Mouse (Mus musculus) embryonic facial prominence, embryonic 10.5 days (tissue): ENCODE measurements around the gene Jup. TPM values are rescaled to one million over a fixed set of nuclear protein-coding genes. Genes with fewer than 3 reads are reported as not detected.
"Not testable (repeated sequence)": the region's sequence is repeated elsewhere in the genome, so short reads cannot be mapped to it uniquely, and the experiment has no call there.

Experiments used
- DNase-seq: peaks from one replicate; pipeline ENCODE4 v3.0.0-alpha.2; 2017; ENCODE audit warnings: low spot score
- H3K27ac ChIP-seq: fragments of 300-500 bp; sonication (generic); replicated peaks from 2 replicates; pipeline ENCODE4 v1.5.1; 2016; ENCODE audit warnings: mild to moderate bottlenecking
- H3K27me3 ChIP-seq: fragments of 300-500 bp; sonication (generic); replicated peaks from 2 replicates; pipeline ENCODE4 v1.6.1; 2016; ENCODE audit warnings: low read depth, mild to moderate bottlenecking; ENCODE audit not compliant: poor library complexity, severe bottlenecking
- H3K36me3 ChIP-seq: fragments of 300-500 bp; sonication (generic); replicated peaks from 2 replicates; pipeline ENCODE4 v1.6.1; 2016; ENCODE audit warnings: mild to moderate bottlenecking, moderate library complexity
- H3K4me1 ChIP-seq: fragments of 300-500 bp; sonication (generic); 2 replicates; pipeline ENCODE4 v1.6.1; 2016
- H3K4me3 ChIP-seq: fragments of 300-500 bp; sonication (generic); 2 replicates; pipeline ENCODE4 v1.5.1; 2016; ENCODE audit warnings: mild to moderate bottlenecking, moderate library complexity
- H3K9me3 ChIP-seq: fragments of 300-500 bp; sonication (generic); 2 replicates; pipeline ENCODE4 v1.6.1; 2016; ENCODE audit warnings: mild to moderate bottlenecking
- WGBS: fragments of 180-500 bp; shearing (Covaris S2); methylation state at CpG from one replicate; pipeline ENCODE4 v1.1.7; 2016; 5-methylcytosine and 5-hydroxymethylcytosine counted together
- polyA plus RNA-seq: library from polyadenylated mRNA; unstranded; fragments of >200 nt; fragmentation: Nextera tagmentation; extraction: Ambion mirVana; gene quantifications from 2 replicates; pipeline ENCODE4 v1.2.1, GENCODE M21; 2016

Gene Jup
- polyA plus RNA-seq, 1 experiment from 2014 or later: 52.6 TPM

- no peak for DNase-seq
- peaks cover 29% of the 10 kb centered on the region for H3K4me1 ChIP-seq
- no peaks in the 10 kb centered on the region for H3K9me3 ChIP-seq
- H3K36me3 ChIP-seq: peaks cover 11% of the 10 kb centered on the region
- no peak overlapping the region for H3K27ac ChIP-seq
- H3K4me3 ChIP-seq: no peak overlapping the region
- H3K27me3 ChIP-seq: peaks cover 83% of the 10 kb centered on the region
- 57% methylated on average over 5 of the region's 5 CpGs for WGBS
These were observed 40.2 kb downstream of the Jup start for GRCm38 (mm10) chr11:100357408-100357807.

DNA sequence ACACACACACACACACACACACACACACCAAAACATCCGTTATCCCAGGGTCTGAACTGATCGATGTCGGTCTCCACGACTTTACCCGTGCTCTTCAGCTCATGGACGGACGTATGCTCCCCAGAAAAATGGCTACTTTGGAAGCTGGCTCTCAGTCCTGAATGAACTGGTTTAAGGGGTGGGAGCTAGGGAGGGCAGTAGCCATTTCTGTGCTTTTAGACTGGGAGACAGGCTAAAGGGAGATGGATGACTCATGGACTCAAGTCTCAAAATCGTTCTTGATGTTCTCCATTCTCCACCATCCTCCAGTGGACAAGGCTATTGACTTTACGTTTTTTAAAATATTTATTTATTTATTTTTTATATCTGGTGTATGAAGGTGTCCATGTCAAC, 40.7 kb downstream of the Jup start:
- Histone ChIP-seq H3K4me3 (peak overlapping the region; percentile 77), H3K9me3 (no peaks in the 10 kb centered on the region), H3K27me3 (peaks cover 86% of the 10 kb centered on the region), H3K4me1 (peaks cover 35% of the 10 kb centered on the region), H3K36me3 (peaks cover 13% of the 10 kb centered on the region), H3K27ac (no peak overlapping the region; the same call in 1 of the 2 replicates)
- no peak for DNase-seq
- WGBS: 23% methylated on average over 9 of the region's 9 CpGs

- H3K9me3 ChIP-seq: no peaks in the 10 kb centered on the region
- peak within 1 kb of the TSS; percentile 84 for H3K27ac ChIP-seq
- peak; percentile 79 for DNase-seq
- peaks cover 39% of the 10 kb centered on the region for H3K4me1 ChIP-seq
- H3K4me3 ChIP-seq: peak within 1 kb of the TSS; percentile 77
- peaks cover 20% of the 10 kb centered on the region for H3K36me3 ChIP-seq
- H3K27me3 ChIP-seq: peaks cover 92% of the 10 kb centered on the region
- 2% methylated on average over 49 of the region's 49 CpGs for WGBS
These were observed 41.4 kb downstream of the Jup start, which contains the start of gene Hap1 for GRCm38 (mm10) chr11:100355972-100356818. Gene Hap1 (minus strand): TSS chr11:100356128.

DNA sequence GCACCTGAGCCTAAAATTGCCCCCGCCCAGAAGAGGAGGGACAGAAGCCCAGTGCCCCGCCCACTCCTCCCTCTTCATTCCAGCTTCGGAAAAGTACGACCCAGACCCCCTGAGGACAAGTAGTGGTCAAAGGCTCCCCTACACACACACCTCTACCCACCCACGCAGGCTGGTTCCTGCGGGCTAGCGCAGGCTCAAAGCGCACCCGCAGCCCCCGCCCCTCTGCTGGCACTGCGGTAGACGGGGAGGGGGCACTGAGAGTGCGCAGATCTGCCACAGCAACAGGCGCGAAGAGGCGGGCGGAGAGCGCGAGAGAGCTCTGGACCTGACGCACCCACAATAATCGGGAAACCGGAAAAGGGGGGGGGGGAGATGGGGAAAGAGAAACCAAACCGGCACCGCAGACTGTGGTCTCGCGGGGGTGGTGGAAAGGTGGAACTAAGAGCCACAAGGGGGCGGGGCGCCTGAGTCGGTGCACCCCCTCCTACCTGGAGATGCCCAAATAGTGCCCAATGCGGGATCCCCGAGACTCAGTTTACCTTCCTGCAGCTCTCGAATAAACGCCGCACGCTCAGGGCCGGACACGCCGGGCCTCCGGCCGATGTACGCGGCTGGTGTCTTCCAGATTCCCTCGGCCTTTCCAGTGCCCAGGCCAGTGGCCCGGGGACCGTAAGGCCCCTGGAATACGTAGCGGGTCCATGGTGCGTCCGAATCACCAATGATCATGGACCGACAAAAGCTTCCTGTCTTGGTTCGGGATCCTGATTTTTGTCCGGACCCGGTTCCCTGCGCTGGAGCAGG, 42.2 kb downstream of the Jup start:
- Histone ChIP-seq H3K36me3 (peaks cover 21% of the 10 kb centered on the region), H3K4me3 (peak overlapping the region; percentile 77), H3K27ac (peak overlapping the region; percentile 84), H3K9me3 (no peaks in the 10 kb centered on the region), H3K4me1 (peaks cover 39% of the 10 kb centered on the region), H3K27me3 (peaks cover 91% of the 10 kb centered on the region)
- WGBS: under 1% methylated on average over 54 of the region's 54 CpGs
- peak; percentile 52 for DNase-seq

DNA sequence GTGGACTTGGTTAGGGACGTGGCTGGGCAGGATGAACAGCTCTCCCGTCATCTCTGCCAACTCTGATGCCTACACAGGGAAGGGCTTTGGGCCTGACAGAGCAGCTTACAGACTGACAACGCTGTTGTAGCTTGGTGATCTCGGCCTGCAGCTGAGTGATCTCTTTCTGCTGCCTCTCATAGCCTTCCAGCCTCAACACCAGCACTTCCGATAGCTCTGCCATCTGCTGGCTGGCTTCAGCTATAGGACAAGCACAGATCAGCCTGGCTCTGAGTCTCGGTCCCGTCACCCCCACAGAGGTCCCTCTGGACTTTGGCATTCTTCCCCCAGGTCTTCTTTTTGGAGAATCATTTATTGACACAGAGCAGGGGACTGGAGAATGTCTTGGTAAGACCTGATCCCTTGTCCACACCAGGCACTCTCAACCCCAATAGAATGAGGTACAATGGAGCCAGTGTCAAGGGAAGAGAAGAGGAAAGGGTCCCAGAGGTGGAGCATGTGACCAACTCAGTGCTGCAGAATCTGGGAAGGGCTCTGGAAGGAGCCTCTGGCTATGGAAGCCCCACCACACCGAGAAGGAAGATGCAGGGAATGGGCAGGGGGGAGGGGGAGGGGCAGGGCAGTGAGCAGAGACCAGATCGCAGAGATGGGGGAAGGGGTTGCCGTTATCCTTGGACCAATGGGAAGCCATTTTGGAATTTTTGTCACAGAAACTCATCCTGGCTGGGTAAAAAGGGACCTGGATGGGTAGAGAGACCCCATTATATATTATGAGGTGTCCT, 45.3 kb downstream of the Jup start:
- no peak overlapping the region for H3K27ac ChIP-seq
- WGBS: 31% methylated on average over 10 of the region's 10 CpGs
- no peak overlapping the region for H3K4me3 ChIP-seq
- no peaks in the 10 kb centered on the region for H3K9me3 ChIP-seq
- H3K27me3 ChIP-seq: peaks cover 64% of the 10 kb centered on the region
- peaks cover 40% of the 10 kb centered on the region for H3K4me1 ChIP-seq
- peak; percentile 48 for DNase-seq
- H3K36me3 ChIP-seq: peaks cover 21% of the 10 kb centered on the region

DNA sequence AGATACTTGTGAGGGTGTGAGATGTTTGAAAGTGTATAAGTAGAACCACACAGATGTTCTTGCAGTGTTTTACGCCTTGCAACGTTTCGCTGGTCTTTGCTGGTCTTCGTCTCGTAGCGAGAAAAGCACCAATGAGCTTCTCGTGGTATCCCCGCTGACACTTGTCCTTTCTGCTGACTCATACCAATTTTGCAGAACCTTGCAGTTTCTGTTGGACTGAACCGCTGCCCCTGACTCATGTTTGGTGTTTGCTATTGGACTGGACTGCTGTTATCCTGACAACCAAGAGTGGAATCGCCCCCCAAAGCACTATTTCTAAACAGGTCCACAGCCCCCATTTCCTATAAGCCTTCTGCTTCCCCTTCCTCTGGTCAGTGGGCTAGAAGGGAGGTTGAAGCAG, 53.3 kb downstream of the Jup start:
- Histone ChIP-seq H3K4me1 (0 out of 2 replicates have a peak, but pooled peaks cover 4% of the 10 kb centered on the region), H3K36me3 (no peaks in the 10 kb centered on the region), H3K27me3 (0 out of 2 replicates have a peak, but pooled peaks cover 4% of the 10 kb centered on the region), H3K27ac (no peak overlapping the region), H3K9me3 (no peaks in the 10 kb centered on the region), H3K4me3 (no peak overlapping the region)
- 90% methylated on average over 10 of the region's 10 CpGs for WGBS
- no peak for DNase-seq

DNA sequence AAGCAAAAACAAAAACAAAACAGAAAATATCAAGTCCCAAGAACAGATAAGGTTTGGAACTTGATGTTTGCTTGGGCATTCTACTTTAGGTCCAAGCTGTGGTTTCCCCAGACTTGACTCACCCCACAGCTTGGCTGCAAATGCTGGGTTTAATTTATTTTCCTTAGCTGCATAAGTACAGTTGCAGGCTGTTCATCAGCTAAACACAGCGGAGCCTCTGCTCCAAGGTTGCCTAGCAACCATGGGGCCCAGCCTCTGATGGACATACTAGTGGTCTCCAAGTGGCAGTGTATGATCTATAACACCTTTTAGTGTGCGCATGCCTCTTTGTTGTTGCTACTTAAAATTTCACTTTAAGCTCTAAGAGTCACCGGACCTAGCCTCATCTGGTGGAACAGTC, 61.8 kb downstream of the Jup start:
- WGBS: 82% methylated on average over 3 of the region's 3 CpGs
- Histone ChIP-seq H3K9me3 (no peaks in the 10 kb centered on the region), H3K36me3 (no peaks in the 10 kb centered on the region), H3K27ac (no peak overlapping the region), H3K4me1 (peaks cover 26% of the 10 kb centered on the region), H3K4me3 (no peak overlapping the region), H3K27me3 (no peaks in the 10 kb centered on the region)
- peak; percentile 41 for DNase-seq

- 85% methylated on average over 6 of the region's 6 CpGs for WGBS
- no peak for DNase-seq
- no peaks in the 10 kb centered on the region for H3K36me3 ChIP-seq
- H3K27me3 ChIP-seq: no peaks in the 10 kb centered on the region
- peaks cover 35% of the 10 kb centered on the region for H3K4me1 ChIP-seq
- H3K27ac ChIP-seq: no peak within 1 kb of the TSS
- H3K9me3 ChIP-seq: no peaks in the 10 kb centered on the region
- H3K4me3 ChIP-seq: no peak within 1 kb of the TSS
These were observed 63.6 kb downstream of the Jup start, which contains the start of gene Gast for GRCm38 (mm10) chr11:100333944-100334457. Gene Gast (plus strand): TSS chr11:100334407.

DNA sequence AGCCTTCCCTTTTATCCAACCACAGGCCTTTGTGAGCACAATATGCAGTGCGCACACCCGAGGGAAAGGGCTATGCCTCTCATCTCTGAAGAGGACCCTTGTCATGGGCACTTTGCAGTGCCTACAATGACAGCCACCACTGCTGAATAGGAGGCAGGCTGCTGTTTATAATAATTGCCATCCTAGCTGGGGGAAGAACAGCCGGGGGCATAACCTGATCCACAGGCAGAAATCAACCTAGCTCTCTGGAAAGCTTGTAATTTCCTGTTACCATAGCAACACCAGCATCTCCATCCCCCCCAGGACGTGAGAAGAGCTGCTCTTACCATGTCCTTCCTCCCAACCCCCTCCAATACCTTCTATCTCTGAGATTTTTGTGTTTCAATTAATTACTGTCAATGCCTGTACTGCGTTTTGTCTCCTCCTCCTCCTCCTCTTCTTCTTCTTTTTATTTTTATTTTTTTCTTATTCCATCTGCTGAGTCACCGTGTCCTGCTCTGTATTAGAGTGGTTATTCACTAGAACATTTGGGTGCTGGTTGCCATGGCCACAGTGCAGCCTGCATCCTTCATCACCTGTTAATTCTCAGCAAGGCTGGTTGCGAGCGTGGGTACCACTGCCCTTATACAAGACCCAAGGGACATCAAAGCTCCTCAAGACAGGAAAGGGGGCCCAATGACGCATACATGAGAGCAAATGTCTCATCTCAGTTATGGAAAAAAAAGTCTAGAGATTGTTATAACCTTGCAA, 64.6 kb downstream of the Jup start:
- H3K27ac ChIP-seq: no peak overlapping the region
- peaks cover 35% of the 10 kb centered on the region for H3K4me1 ChIP-seq
- no peak for DNase-seq
- 61% methylated on average over 9 of the region's 9 CpGs for WGBS
- H3K36me3 ChIP-seq: no peaks in the 10 kb centered on the region
- no peak overlapping the region for H3K4me3 ChIP-seq
- H3K9me3 ChIP-seq: no peaks in the 10 kb centered on the region
- no peaks in the 10 kb centered on the region for H3K27me3 ChIP-seq

GRCm38 (mm10) chr11:100330816-100331375, 66.7 kb downstream of the Jup start:
- not testable (repeated sequence) for H3K27me3 ChIP-seq, H3K36me3 ChIP-seq, H3K9me3 ChIP-seq, DNase-seq, H3K4me3 ChIP-seq, H3K27ac ChIP-seq
- peaks cover 27% of the 10 kb centered on the region for H3K4me1 ChIP-seq
- WGBS: 46% methylated on average over 8 of the region's 8 CpGs

GRCm38 (mm10) chr11:100330235-100330634, 67.3 kb downstream of the Jup start:
- no peak for DNase-seq
- Histone ChIP-seq H3K4me1 (peaks cover 24% of the 10 kb centered on the region), H3K27ac (no peak overlapping the region), H3K4me3 (no peak overlapping the region), H3K9me3 (no peaks in the 10 kb centered on the region), H3K36me3 (no peaks in the 10 kb centered on the region), H3K27me3 (no peaks in the 10 kb centered on the region)
- WGBS: 67% methylated on average over 16 of the region's 16 CpGs
